Mouse (Mus musculus): Measurements from ENCODE around the gene Itpr1. TPM values are rescaled to one million over a fixed set of nuclear protein-coding genes. Genes with fewer than 3 reads are reported as not detected.
"Not testable (repeated sequence)": the region's sequence is repeated elsewhere in the genome, so short reads cannot be mapped to it uniquely, and the experiment has no call there.

The Itpr1 gene
- polyA plus RNA-seq, 1 experiment = 4.4 TPM

DNA sequence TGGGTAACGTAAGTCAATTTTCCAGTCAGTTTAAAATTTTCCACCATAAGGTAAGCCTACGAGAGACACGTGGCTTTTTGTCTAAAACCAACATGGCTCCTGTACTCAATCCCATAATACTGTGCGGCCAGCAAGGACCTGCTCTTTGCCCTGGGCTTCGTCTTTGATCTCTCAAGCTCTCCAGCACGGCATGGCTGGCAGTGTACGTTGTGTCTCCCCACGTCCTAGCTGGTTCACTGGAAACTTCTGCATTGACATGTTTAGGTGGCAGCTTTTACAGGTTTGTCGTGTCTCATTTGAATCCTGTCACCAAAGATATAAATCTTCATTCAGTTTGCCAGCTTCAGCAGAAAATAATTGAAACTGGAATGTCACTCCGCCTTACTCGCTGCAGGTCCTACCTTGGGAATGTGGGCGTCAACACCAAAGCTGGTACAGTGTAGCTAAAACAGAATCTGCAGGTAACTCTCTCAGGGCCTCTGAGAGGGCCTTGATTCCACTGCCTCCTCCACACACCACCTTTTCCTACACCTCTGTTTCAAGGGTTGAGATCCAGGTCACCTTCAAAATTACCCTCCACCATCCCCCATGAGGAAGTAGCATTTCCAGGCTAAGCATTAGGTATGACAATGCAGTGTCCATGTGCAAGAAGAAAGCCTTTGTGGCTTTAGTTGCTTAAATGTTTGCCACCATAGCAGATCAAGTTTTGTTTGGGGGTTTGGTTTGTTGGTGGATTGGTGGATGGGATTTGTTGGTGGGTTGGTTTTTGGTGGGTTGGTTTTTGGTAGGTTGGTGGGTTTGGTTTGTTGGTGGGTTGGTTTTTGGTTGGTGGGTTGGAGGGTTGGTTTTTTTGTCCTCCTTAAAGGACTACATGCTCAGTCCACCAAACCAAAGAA, 339.1 kb downstream of the Itpr1 start:
- WGBS = 97% methylated on average over 12 of the region's 12 CpGs
- no peak for DNase-seq (ENCODE audit: low read depth, low spot score)

GRCm38 (mm10) chr6:108553013-108553412, 340.1 kb downstream of the Itpr1 start:
- WGBS = 89% methylated on average over 3 of the region's 3 CpGs
- no peak for DNase-seq (ENCODE audit: low read depth, low spot score)

DNA sequence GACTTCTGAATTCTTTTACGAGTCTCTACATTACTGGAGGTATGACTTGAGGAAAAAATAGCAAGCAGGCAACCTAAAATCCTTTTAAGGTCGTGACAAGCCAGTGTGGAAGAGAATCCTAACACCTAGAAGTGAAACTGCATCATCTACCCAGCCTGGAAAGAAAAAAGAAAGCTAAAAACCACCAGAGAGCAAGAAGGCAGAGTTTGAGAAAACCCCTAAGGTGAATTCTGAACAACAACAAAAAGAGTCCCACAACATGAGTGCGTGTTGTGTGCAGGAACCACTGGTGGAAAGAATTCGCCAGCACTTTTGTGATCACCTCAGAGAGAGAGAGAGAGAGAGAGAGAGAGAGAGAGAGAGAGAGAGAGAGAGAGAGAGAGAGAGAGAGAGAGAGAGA, 340.6 kb downstream of the Itpr1 start:
- whole genome bisulfite sequencing = 86% methylated on average over 4 of the region's 4 CpGs
- no peak for DNase-seq (ENCODE audit: low read depth, low spot score)

DNA sequence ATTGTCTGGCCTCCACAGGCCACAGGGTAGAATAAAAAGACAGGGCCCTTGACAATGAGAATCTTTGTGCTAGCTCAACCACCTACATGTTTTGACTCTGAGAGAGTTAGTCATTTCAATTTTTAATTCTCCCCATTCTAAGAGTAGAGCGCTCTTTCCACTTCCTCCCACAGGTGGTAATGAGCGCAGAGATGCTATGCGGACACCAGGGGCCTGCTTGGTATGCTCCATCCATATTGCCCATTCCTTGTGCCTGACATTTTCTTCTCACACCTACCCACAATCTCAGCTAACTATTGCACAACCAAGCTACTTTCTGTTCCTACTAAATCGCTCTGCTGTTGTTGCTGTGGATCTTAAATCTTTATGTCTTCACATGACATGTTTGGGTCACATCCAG, 341.5 kb downstream of the Itpr1 start:
- DNase-seq (ENCODE audit: low read depth, low spot score) = no peak
- WGBS = 94% methylated on average over 4 of the region's 4 CpGs

- no peak for DNase-seq (ENCODE audit: low read depth, low spot score)
- WGBS = 80% methylated on average over 5 of the region's 5 CpGs
These were observed 342.0 kb downstream of the Itpr1 start for GRCm38 (mm10) chr6:108554878-108555277.

- no peak for DNase-seq (ENCODE audit: low read depth, low spot score)
- 87% methylated on average over 4 of the region's 4 CpGs for WGBS
These were observed 344.9 kb downstream of the Itpr1 start for GRCm38 (mm10) chr6:108557576-108558322.

GRCm38 (mm10) chr6:108559226-108559625, 346.3 kb downstream of the Itpr1 start:
- not testable (repeated sequence) for DNase-seq (ENCODE audit: low read depth, low spot score)
- WGBS = 92% methylated on average over 4 of the region's 4 CpGs

- WGBS = 84% methylated on average over 2 of the region's 2 CpGs
- DNase-seq (ENCODE audit: low read depth, low spot score) = no peak
These were observed 350.1 kb downstream of the Itpr1 start for GRCm38 (mm10) chr6:108562971-108563370.

DNA sequence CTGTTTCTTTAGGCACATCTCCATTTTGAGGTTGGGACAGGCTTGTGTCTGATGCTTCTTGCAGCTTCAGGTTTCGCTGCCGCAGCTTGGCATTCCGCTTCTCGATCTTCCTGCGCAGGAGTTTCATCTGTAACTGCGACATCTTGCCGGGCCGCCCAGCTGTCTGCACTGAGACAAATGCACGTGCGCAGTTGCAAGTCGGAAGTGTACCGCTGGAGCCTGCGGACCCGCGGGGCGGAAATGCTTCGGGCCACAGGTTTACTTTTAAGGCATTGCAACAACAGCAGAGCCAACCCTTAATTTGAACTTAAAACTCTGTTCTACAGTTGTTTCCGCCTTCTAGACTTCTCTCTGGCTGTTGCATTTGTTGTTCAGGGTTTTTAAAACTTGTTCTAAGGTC, 352.6 kb downstream of the Itpr1 start:
- DNase-seq (ENCODE audit: low read depth, low spot score) = not testable (repeated sequence)
- 94% methylated on average over 18 of the region's 18 CpGs for WGBS

- DNase-seq (ENCODE audit: low read depth, low spot score) = no peak
These were observed 353.7 kb downstream of the Itpr1 start for GRCm38 (mm10) chr6:108566549-108566948.

DNA sequence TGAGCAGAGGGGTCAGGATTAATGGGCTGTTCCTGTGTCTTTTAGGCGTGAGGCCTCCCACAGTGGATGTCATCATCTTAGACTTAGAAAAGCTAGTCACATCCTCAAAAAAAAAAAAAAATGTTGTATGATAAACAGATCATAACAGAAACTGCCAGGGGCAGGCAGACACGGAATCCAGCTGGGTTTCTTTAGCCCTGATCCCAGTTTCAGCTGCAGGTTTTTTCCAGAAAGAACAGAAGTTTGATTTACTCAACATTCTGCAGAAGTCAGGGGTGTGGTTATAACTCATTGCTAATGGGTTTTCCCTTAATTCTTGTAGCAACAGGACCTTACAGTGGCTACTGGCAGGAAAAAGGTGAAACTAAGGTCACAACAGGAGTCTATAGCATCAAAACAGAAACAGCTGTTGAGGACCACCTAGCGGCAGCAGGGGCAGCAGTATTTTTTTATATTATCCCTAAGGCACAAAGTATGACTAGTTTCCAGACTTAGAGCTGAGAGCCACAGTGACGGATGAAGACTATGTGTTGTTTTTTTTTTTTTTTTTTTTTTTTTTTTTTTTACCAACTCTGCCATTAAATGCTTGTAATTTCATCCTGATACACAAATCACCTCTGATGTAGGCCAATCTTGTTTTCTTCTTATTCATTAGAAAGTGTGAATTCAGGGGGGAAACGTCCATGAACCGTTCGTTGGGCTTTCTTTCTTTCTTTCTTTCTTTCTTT, 356.7 kb downstream of the Itpr1 start:
- 71% methylated on average over 7 of the region's 7 CpGs for WGBS
- DNase-seq (ENCODE audit: low read depth, low spot score) = no peak

DNA sequence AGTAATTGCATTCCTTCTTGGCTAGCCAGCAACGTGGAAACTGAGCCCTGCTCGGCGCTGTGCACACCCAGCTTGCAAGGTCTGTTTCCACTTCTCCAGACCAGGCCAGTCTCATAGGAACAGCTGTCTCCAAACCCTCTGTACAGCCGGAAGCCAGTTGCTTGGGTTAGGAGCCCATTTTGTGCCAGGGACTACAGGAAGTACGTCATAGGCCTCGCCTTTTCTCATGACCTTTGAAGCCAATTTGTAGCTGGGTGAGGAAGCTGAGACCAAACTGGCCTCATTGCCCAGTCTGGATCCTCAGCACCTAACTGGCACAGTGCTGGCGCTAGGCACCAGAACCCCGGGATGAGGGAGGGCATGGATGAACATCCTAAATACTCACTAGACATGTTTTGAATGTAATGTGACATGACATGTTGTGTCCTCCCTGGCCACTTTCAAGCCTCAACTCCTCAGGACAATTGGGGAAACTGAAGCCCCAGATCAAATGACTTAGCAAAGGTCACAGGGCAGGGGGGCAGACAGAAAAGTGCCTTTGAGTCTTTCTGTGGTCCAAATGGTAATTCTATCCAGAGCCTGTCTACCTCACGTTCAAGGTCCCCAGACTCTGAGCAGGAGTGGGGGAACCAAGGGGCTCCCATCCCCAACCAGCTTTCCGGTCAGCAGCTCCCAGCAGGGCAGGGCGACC, 357.6 kb downstream of the Itpr1 start:
- 11% methylated on average over 11 of the region's 11 CpGs for WGBS
- DNase-seq (ENCODE audit: low read depth, low spot score) = peak; percentile 94

- peak; percentile 74 for DNase-seq (ENCODE audit: low read depth, low spot score)
- under 1% methylated on average over 21 of the region's 21 CpGs for WGBS
These were observed 358.2 kb downstream of the Itpr1 start for GRCm38 (mm10) chr6:108571042-108571590.

DNA sequence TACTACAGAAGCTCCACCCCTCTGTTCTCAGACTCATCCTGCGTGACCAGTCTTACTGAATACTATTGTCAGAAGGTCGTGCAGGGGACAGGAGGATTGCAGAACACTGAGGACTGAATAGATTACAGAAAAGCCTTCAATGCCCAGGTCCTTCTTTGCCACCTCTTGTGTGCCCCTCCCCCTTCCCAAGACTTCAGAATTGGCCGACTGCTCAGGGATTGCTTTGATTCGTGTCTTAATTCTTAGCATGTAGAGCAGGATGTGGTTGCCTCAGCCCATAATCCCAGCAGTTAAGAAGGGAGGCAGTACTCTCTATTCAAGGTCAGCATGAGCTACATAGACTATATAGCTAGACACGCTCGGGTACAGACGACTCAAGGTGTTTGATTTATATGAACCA, 359.8 kb downstream of the Itpr1 start:
- DNase-seq (ENCODE audit: low read depth, low spot score) = no peak
- WGBS = 37% methylated on average over 7 of the region's 7 CpGs

DNA sequence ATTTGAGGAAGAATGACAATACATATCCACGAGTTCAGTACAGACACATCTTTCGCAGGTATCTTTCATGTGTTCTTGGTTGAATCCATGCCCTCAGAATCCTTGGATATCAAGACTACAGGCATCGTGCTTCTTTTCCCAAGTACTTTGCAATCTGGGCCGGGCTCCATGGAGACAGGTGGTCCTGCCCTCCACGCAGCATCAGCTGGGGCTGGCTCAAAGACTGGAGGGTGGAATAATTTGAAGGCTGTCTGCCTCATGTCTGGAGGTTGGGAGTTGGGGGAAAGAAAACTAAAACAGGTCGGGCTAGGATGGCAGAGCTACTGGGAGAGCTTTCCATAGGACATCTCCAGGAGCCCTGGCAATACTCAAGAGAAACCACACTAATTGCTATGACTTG, 364.2 kb downstream of the Itpr1 start:
- 95% methylated on average over 6 of the region's 6 CpGs for WGBS
- no peak for DNase-seq (ENCODE audit: low read depth, low spot score)

GRCm38 (mm10) chr6:108588426-108588825, 375.5 kb downstream of the Itpr1 start:
- no peak for DNase-seq (ENCODE audit: low read depth, low spot score)
- 53% methylated on average over 3 of the region's 3 CpGs for WGBS

DNA sequence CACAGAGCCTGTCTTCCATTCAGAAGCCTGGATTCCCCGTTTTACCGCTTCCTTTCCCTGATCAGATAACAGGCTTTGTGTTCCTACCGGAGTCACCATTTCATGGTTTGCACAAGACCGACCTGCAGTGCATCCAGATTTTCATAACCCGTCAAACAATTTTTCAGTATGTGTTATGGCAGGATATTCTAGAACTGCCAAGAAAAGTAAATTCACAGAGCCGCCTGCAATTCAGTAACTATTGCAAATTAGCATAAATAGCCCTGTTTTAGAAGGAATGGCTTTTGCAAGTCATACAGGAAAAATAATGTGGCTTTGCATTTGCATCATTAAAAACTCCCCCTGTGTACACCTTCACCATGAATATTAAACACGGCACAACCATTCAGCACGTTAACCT, 379.3 kb downstream of the Itpr1 start:
- DNase-seq (ENCODE audit: low read depth, low spot score) = no peak
- 82% methylated on average over 8 of the region's 8 CpGs for WGBS

DNA sequence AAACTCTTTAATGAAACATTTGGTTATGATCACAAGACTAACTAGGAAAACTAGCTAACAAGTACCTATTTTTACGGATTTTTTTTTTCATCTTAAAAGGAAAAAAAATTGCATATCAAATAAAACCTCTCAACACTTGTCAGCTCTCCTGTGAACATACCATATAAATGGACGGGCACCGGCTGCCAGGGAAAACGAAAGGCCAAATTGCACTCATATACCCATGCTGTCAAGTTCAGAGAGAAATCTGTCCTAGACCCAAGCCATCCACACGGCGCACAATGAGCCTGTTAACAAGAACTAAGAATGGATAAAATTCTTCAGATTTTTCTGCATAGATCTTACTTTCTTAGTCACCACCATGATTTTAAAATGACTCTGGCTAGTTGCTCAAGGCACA, 379.7 kb downstream of the Itpr1 start:
- no peak for DNase-seq (ENCODE audit: low read depth, low spot score)
- WGBS = 86% methylated on average over 6 of the region's 6 CpGs

DNA sequence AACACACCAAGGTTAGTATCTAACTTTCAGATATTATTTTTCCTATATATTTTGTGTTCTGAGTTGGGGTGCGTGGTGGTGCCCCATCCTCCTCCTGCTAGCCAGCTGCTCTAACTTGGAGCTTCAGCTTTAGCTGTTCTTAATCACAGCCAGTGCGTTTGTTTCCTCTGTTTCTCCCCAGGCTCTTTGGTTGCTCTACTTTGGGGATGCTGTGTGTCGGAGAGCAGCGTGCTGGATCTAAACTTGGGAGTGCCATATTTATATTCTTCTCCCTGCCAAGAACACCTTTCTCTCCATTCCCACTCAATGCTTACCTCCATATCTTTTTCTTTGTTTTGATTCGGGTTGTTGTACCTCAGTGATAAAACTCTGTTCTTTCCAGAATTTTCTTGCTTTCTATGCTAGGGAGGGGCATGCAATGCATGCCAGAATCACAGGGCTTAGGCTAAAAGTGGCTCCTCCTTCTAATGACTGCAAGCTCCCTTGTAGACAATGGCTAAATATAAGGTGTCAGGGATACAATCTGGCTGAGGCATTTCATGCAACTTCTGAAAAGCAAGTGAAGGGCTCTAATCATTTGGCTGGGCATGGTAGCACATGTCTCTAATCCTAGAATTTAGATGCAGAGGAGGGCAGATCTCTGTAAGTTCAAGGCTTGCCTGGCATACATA, 381.4 kb downstream of the Itpr1 start:
- DNase-seq (ENCODE audit: low read depth, low spot score) = no peak
- 83% methylated on average over 5 of the region's 5 CpGs for WGBS
